Mouse (Mus musculus): ENCODE measurements at regions not wholly inside any gene's neighbourhood (a gene's known extent, or its start where the extent isn't known, plus 50 kb on each side); places are given as distances from the start of the nearest gene placed in this dataset.

DNA sequence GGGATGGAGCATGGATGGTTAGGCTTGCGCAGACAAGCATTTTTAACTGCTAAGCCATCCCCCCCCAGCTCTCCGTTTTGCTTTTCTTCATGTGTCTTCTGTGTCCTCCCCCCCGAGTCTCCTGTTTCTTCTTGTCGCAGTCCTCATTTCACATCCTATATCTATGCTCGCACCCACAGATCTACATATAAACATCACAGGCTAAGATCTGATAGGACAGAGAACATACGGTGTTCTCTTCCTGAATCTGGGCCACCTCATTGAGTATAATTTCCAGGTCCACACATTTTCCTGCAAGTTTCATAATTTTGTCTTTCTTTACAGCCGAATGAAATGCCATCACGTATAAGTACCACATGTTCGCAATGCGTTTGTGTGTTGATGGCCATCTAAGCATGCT is 168.7 kb downstream of the Zfp36l1 start:
- Histone ChIP-seq H3K36me3 (no peaks in the 10 kb centered on the region), H3K9me3 (replicated peaks) (no peaks in the 10 kb centered on the region), H3K4me2 (no peak overlapping the region), H3K27ac (peak overlapping the region; percentile 92), H3K27me3 (no peaks in the 10 kb centered on the region), H3K9ac (no peak overlapping the region), H3K4me3 (replicated peaks) (no peak overlapping the region), H3K4me1 (peaks cover 70% of the 10 kb centered on the region)
- 66% methylated on average over 10 of the region's 10 CpGs for WGBS
- no peak for ATAC-seq (replicated peaks; ENCODE audit: low FRiP score)

DNA sequence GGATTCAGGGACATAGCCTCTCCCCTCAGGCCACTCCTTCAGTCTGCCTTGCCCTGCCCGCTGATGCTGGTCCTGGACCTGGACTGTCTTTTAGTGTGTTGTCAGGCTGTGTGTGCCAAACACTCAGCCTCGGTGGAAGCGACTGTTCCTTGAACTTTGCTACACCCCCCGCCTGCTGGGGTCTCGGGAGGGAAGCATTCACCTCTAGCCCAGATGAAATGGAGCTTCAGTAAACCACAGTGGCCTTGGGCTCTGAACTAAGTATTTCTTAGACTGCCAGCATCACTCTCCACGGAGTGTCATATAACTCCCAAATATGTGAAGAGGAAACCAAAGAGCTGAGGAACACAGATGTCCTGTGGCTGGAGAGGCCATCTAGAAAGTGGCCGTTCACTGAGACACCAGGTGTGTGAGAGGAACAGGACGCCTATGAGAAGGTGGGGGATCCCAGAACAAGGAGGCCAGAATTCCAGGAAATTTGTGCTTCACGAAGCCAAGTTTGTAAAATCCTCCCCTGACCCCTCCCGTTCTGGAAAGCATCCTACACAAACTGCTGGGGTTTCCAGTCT is 170.2 kb downstream of the Zfp36l1 start:
- H3K4me3 ChIP-seq (replicated peaks): no peak overlapping the region
- no peaks in the 10 kb centered on the region for H3K9me3 ChIP-seq (replicated peaks)
- H3K4me2 ChIP-seq: no peak overlapping the region
- H3K27ac ChIP-seq: peak overlapping the region; percentile 92
- no peaks in the 10 kb centered on the region for H3K27me3 ChIP-seq
- ATAC-seq (replicated peaks; ENCODE audit: low FRiP score): peak; percentile 7; the same call in 1 of the 2 replicates
- WGBS: 15% methylated on average over 10 of the region's 10 CpGs
- H3K36me3 ChIP-seq: no peaks in the 10 kb centered on the region
- H3K9ac ChIP-seq: no peak overlapping the region; the same call in 1 of the 2 replicates
- H3K4me1 ChIP-seq: peaks cover 59% of the 10 kb centered on the region

DNA sequence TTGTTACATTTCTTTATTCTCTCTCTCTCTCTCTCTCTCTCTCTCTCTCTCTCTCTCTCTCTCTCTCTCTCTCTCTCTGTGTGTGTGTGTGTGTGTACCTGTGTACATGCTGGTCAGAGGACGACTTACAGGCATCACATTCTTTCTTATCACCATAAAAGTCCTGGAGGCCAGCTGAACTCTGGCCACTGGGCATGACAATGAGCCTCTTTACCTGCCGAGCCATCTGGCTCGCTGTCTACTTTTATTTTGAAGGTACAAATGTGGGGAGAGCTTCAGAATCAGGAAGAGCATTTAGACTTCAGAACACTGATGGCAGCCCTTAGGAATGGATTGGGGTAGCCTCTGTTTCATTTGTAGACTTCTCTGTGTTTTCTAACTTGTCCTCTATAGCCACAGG is 171.0 kb downstream of the Zfp36l1 start:
- no peak overlapping the region for H3K9ac ChIP-seq
- ATAC-seq (replicated peaks; ENCODE audit: low FRiP score): no peak
- H3K9me3 ChIP-seq (replicated peaks): no peaks in the 10 kb centered on the region
- WGBS: 30% methylated on average over 3 of the region's 3 CpGs
- no peak overlapping the region for H3K4me3 ChIP-seq (replicated peaks)
- peaks cover 63% of the 10 kb centered on the region for H3K4me1 ChIP-seq
- H3K4me2 ChIP-seq: no peak overlapping the region
- no peaks in the 10 kb centered on the region for H3K36me3 ChIP-seq
- H3K27ac ChIP-seq: peak overlapping the region; percentile 92
- no peaks in the 10 kb centered on the region for H3K27me3 ChIP-seq

DNA sequence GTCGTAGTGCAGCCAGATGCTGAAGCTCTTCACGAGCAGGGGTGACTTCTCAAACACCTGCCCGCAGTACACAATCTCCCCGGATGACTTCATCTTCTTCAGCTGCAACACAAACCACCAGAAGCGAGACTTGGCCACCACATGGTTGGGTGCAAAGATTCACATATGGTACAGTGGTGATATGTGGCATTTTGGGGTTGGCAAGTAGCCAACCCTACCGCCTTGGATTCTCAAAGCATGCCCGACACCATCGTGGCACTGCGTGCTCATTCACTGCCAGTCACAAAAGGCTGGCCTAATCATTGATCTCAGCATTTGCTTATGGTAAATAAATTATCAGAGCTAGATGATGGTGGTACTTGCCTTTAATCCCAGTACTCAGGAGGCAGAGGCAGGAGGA is 173.4 kb downstream of the Zfp36l1 start:
- 94% methylated on average over 9 of the region's 9 CpGs for WGBS
- ATAC-seq (replicated peaks; ENCODE audit: low FRiP score): no peak

DNA sequence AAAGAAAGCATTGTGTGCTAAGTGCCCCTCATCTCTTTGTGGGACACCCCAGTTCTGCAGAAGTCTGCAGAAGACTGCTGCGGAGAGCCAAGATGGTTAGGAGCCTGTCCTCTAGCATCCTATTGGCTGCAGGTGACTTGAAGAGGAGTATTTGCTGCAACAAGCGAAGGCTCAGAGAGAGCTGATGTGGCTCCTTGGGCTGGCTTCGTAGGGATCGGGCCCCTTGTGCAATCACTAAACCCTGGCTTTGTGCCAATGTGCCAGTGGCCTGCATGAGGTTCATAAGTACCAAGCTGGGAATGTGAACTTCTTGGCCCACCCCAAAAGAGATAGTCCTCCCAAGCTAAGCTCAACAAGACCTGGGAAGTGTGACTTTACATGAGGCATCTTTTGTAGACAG is 174.9 kb downstream of the Zfp36l1 start:
- no peak overlapping the region for H3K4me2 ChIP-seq
- WGBS: 88% methylated on average over 4 of the region's 4 CpGs
- H3K9ac ChIP-seq: no peak overlapping the region
- peaks cover 38% of the 10 kb centered on the region for H3K4me1 ChIP-seq
- H3K4me3 ChIP-seq (replicated peaks): no peak overlapping the region
- no peaks in the 10 kb centered on the region for H3K9me3 ChIP-seq (replicated peaks)
- ATAC-seq (replicated peaks; ENCODE audit: low FRiP score): no peak
- H3K36me3 ChIP-seq: no peaks in the 10 kb centered on the region
- H3K27ac ChIP-seq: peak overlapping the region; percentile 90
- no peaks in the 10 kb centered on the region for H3K27me3 ChIP-seq

More for the DNA sequence above, 173.4 kb downstream of the Zfp36l1 start:
- Histone ChIP-seq H3K4me3 (replicated peaks) (no peak overlapping the region), H3K9me3 (replicated peaks) (no peaks in the 10 kb centered on the region), H3K4me2 (no peak overlapping the region), H3K27ac (no peak overlapping the region), H3K4me1 (peaks cover 53% of the 10 kb centered on the region), H3K9ac (no peak overlapping the region), H3K27me3 (no peaks in the 10 kb centered on the region), H3K36me3 (no peaks in the 10 kb centered on the region)

DNA sequence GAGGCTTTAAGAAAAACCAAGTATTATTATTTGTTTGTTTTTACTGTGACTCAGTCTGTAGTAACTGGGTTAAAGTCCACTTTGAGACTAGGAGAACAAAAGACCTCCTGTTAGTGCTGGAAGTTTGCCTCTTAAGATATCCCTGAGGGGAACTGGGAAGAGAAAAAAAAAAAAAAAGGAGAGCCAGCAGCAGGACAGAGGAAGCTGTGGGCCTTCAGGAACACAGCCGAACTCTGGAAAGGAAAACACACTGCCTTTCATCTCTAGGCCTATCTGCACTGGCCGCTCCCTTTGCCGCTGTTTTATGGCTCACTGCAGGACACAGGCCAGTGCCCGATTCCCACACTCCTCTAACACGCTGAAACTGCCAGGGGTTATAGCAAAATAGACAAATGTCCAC is 176.1 kb downstream of the Zfp36l1 start:
- H3K4me2 ChIP-seq: no peak overlapping the region
- H3K27me3 ChIP-seq: no peaks in the 10 kb centered on the region
- peak overlapping the region; percentile 90 for H3K27ac ChIP-seq
- no peak overlapping the region for H3K4me3 ChIP-seq (replicated peaks)
- no peaks in the 10 kb centered on the region for H3K36me3 ChIP-seq
- ATAC-seq (replicated peaks; ENCODE audit: low FRiP score): peak; percentile 83
- 5% methylated on average over 5 of the region's 5 CpGs for WGBS
- H3K4me1 ChIP-seq: peaks cover 32% of the 10 kb centered on the region
- no peaks in the 10 kb centered on the region for H3K9me3 ChIP-seq (replicated peaks)
- H3K9ac ChIP-seq: no peak overlapping the region

DNA sequence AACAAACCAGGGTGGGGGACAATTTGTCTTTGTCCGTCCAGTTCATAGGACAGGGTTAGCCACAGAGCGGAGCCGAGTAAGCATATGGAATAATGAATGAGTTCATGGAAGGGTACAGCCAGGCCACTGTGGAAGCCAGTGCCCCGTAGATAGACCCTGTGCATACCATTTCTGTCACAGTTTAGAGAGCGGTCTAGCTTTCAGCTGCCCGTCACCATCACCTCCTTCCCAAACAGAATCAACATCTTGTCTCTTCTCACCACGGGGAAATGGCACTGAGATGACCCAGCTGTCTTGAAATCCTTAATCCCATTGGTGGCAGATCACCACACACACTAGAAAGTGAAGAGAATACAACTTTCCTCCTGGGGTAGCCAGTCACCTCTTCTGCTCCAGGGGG is 178.7 kb downstream of the Zfp36l1 start:
- WGBS: 63% methylated on average over 7 of the region's 7 CpGs
- no peaks in the 10 kb centered on the region for H3K27me3 ChIP-seq
- H3K9me3 ChIP-seq (replicated peaks): no peaks in the 10 kb centered on the region
- H3K4me1 ChIP-seq: peaks cover 56% of the 10 kb centered on the region
- no peak for ATAC-seq (replicated peaks; ENCODE audit: low FRiP score)
- no peak overlapping the region for H3K4me2 ChIP-seq
- no peak overlapping the region for H3K9ac ChIP-seq
- H3K36me3 ChIP-seq: no peaks in the 10 kb centered on the region
- no peak overlapping the region for H3K4me3 ChIP-seq (replicated peaks)
- H3K27ac ChIP-seq: 0 out of 2 replicates have a peak overlapping the region, but pooled peaks have one; percentile 4

DNA sequence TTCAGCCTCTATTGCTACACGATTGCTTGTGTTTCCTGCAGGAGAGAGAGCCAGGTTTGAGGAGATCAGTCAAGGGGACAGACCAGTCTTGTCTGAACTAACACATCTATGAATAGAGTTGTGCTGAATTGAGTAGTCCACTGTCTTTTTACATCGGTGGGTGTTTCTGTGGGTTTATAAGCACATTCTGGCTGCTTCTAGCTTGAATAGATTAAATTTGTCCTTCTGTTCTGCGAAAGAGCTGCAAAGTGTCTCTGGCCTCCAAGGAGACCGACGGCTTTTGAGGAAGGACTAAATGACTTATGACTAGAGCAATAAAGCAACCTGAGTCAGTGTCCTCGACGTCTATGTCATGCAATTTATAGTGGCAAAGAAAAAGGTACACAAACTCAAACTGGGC is 179.9 kb downstream of the Zfp36l1 start:
- 65% methylated on average over 7 of the region's 7 CpGs for WGBS
- H3K4me3 ChIP-seq (replicated peaks): no peak overlapping the region

DNA sequence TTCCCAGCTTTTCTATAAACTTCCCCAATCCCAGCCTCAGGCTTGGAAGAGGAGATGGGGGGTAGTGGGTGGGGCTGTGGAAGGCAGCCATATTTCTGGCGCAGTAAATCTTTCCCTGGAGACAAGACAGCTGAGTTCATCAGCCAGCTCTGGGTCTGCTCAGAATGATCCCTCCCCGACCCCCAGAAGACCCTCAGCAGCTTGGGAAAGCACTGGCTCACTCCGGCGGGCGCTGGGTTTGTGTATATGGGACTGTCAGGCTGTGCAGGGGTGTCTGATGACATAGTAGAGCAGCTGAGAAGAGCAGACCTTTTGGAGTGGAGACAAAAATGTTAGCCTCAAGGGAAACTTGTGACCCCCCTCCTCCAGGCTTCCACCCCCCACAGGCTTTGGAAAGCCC is 181.4 kb downstream of the Zfp36l1 start:
- H3K27me3 ChIP-seq: no peaks in the 10 kb centered on the region
- H3K36me3 ChIP-seq: no peaks in the 10 kb centered on the region
- no peak overlapping the region for H3K4me3 ChIP-seq (replicated peaks)
- peak; percentile 78 for ATAC-seq (replicated peaks; ENCODE audit: low FRiP score)
- no peak overlapping the region for H3K9ac ChIP-seq
- 49% methylated on average over 5 of the region's 5 CpGs for WGBS
- peaks cover 64% of the 10 kb centered on the region for H3K4me1 ChIP-seq
- H3K27ac ChIP-seq: peak overlapping the region; percentile 96
- no peak overlapping the region for H3K4me2 ChIP-seq
- H3K9me3 ChIP-seq (replicated peaks): no peaks in the 10 kb centered on the region

More for the DNA sequence above, 179.9 kb downstream of the Zfp36l1 start:
- no peak for ATAC-seq (replicated peaks; ENCODE audit: low FRiP score)
- no peak overlapping the region for H3K9ac ChIP-seq
- no peaks in the 10 kb centered on the region for H3K27me3 ChIP-seq
- peaks cover 67% of the 10 kb centered on the region for H3K4me1 ChIP-seq
- H3K9me3 ChIP-seq (replicated peaks): no peaks in the 10 kb centered on the region
- no peak overlapping the region for H3K4me2 ChIP-seq
- H3K36me3 ChIP-seq: no peaks in the 10 kb centered on the region
- H3K27ac ChIP-seq: no peak overlapping the region

DNA sequence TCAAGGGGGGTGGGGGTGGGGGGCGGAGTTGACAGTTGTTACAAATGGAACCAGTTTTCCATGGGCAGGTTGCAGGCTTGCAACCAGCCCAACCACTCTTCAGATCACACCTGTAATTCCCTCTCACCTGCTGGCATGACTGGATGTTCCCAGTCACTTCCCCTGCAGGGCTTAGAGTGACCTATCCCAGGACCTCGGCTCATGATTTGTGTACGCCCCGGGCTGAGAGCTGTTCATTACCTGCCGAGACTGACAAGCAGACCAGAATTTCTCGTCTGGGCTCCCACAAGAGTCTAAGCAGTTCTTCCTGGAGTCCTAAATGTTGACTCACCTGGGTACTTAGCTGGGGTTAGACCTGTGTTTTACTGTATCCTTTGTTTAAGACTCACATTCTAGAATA is 183.0 kb downstream of the Zfp36l1 start:
- Histone ChIP-seq H3K9me3 (replicated peaks) (no peaks in the 10 kb centered on the region), H3K36me3 (no peaks in the 10 kb centered on the region), H3K9ac (no peak overlapping the region), H3K4me1 (peaks cover 72% of the 10 kb centered on the region), H3K27me3 (no peaks in the 10 kb centered on the region), H3K27ac (peak overlapping the region; percentile 96), H3K4me3 (replicated peaks) (no peak overlapping the region), H3K4me2 (no peak overlapping the region)
- ATAC-seq (replicated peaks; ENCODE audit: low FRiP score): no peak
- 48% methylated on average over 6 of the region's 6 CpGs for WGBS

DNA sequence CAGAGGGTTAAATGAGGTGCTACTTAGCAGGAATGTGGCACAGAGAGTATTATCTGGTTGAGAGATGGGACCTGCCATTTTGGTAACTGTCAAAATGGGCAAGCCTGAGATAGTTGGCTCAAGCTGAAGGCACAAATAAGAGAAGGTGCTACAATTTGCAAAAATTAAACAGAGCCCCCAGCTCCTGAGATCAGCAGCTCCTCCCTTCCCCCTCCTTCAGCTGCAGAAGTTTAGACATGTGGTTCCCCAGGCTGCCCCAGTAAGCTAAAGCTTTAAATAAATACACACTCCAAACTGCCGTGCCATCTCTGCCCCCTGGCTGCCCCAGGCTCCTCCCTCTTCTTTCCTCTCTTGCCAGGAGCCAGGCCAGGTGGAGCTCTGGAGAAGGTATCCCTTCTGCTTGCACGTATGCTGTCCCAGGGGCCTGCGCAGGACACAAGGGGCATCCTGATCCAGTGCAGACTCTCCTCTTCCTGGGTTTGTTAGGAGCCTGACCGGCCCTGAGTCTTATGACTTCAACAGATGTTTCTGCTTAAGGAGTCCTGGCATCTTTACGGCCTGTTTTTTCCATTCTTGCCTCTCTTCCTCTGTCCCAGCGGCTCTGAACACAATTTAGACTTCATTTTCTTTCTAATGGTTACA is 184.0 kb downstream of the Zfp36l1 start:
- H3K4me1 ChIP-seq: peaks cover 73% of the 10 kb centered on the region
- 14% methylated on average over 6 of the region's 6 CpGs for WGBS
- H3K9me3 ChIP-seq (replicated peaks): no peaks in the 10 kb centered on the region
- no peak overlapping the region for H3K4me3 ChIP-seq (replicated peaks)
- no peaks in the 10 kb centered on the region for H3K27me3 ChIP-seq
- 0 out of 2 replicates have a peak overlapping the region, but pooled peaks have one; percentile 28 for H3K4me2 ChIP-seq
- peak; percentile 77 for ATAC-seq (replicated peaks; ENCODE audit: low FRiP score)
- peak overlapping the region; percentile 96 for H3K27ac ChIP-seq
- no peaks in the 10 kb centered on the region for H3K36me3 ChIP-seq
- H3K9ac ChIP-seq: no peak overlapping the region

DNA sequence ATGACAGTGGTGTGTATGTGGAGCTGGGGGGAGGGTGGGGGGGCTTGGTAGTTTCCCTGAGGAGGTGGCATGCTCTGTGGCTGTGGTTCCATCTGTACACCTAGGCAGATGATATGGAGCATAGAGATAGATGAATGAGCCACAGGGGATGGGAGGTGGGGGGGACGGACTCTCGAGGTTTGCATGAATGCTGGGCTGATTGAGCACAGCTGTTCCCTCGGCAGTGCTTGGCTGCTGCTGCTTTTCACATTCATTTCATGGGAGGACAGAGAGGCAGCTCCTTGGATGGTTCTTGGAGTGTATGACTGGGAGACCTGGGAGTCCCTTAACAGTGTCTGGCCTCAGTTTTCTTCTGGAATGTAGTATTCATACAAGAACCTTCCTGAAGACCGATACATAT is 184.5 kb downstream of the Zfp36l1 start:
- H3K4me1 ChIP-seq: peaks cover 73% of the 10 kb centered on the region
- peak overlapping the region; percentile 96 for H3K27ac ChIP-seq
- no peak overlapping the region for H3K4me3 ChIP-seq (replicated peaks)
- H3K9ac ChIP-seq: no peak overlapping the region
- no peaks in the 10 kb centered on the region for H3K27me3 ChIP-seq
- ATAC-seq (replicated peaks; ENCODE audit: low FRiP score): peak; percentile 53
- 28% methylated on average over 4 of the region's 4 CpGs for WGBS
- H3K36me3 ChIP-seq: no peaks in the 10 kb centered on the region
- no peaks in the 10 kb centered on the region for H3K9me3 ChIP-seq (replicated peaks)
- H3K4me2 ChIP-seq: no peak overlapping the region
